Mouse (Mus musculus): Measurements from ENCODE around the gene Ubxn6. TPM values are rescaled to one million over a fixed set of nuclear protein-coding genes. Genes with fewer than 3 reads are reported as not detected.

The Ubxn6 gene
- polyA plus RNA-seq (2012; rRNA removed) = 27.4 and 57.1 TPM in 2 replicates

DNA sequence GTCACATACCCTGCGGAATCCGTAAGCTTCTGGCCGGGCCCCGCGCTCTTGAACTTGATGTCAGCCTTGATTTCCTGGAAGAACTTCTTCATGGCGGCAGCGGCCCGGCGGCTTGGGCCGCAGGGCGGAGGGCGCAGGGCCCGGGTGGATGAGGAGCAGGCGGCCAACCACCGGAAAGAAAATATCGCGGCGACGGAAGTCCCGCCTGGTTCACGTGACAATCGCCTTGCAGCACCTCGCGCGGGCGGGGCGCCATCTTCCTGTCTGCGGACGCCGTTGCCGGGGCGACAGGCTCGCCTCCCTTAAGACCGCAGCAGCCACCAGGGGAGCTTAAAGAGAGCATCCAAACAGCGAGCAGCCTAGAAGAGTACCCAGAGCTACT is at the start of gene Ubxn6:
Gene Ubxn6, minus strand, starts transcription at position 202 of the 382 bp plus-strand sequence.
- H3K4me3 ChIP-seq (ENCODE audit: low read depth, low read length) = peak within 1 kb of the TSS; percentile 99
- WGBS = 1% methylated on average over 35 of the region's 35 CpGs
- H3K27ac ChIP-seq (ENCODE audit: insufficient read depth, low read depth, low read length) = peak within 1 kb of the TSS; percentile 99
- peak; percentile 80 for TF ChIP-seq POLR2A (IDR thresholded peaks at IDR 0.05; ENCODE audit: low read depth, low read length)
- TF ChIP-seq CTCF (IDR thresholded peaks at IDR 0.05; ENCODE audit: extremely low read depth, insufficient read length, insufficient replicate concordance, low read depth, low read length) = peak; percentile 46; the same call in 1 of the 2 replicates
- peaks cover 10% of the 10 kb centered on the region for H3K4me1 ChIP-seq (ENCODE audit: control insufficient read depth, insufficient read depth, insufficient read length, low read length)
- H3K36me3 ChIP-seq (ENCODE audit: control insufficient read depth, insufficient read depth, low read length) = peaks cover 30% of the 10 kb centered on the region
- H3K27me3 ChIP-seq (ENCODE audit: control insufficient read depth, insufficient read depth, low read length) = no peaks in the 10 kb centered on the region

DNA sequence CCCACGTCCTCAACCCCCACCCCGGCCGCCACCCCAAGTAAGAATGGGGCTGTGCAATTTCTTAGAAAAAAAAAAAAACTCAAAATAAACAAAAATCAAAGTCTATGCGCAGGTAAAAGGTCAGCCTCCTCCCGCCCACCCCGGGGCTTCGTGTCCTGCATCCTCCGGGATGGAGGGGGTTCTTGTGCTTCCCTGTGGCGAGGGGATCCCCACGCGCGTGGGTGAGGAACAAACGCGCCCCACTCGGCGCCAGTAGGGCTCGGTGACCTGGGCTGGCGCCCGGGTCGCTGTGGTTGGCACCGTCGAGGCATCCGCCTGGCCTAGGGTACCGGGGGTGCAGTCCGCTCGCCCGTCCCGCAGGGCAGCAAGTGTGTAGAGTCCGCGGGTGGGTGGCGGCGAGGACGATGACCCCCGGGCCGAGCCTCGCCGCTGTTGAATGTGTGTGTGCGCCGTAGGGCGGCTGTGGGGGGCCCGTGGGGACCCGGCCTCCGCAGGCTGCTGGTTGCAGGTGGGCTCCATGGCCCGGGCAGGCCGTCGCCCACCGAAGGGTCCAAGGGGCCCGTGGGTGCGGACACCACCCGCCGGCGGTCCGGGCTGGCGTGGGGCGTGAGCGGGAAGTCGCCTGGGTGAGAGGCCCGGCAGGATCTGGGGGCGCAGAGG is 49.0 kb upstream of the Ubxn6 start:
- WGBS = 41% methylated on average over 59 of the region's 59 CpGs
- no peak for TF ChIP-seq CTCF (IDR thresholded peaks at IDR 0.05; ENCODE audit: extremely low read depth, insufficient read length, insufficient replicate concordance, low read depth, low read length)
- TF ChIP-seq POLR2A (IDR thresholded peaks at IDR 0.05; ENCODE audit: low read depth, low read length) = no peak
- H3K4me3 ChIP-seq (ENCODE audit: low read depth, low read length) = peak overlapping the region; percentile 72
- no peaks in the 10 kb centered on the region for H3K36me3 ChIP-seq (ENCODE audit: control insufficient read depth, insufficient read depth, low read length)
- H3K27ac ChIP-seq (ENCODE audit: insufficient read depth, low read depth, low read length) = no peak overlapping the region
- peaks cover 16% of the 10 kb centered on the region for H3K4me1 ChIP-seq (ENCODE audit: control insufficient read depth, insufficient read depth, insufficient read length, low read length)
- H3K27me3 ChIP-seq (ENCODE audit: control insufficient read depth, insufficient read depth, low read length) = no peaks in the 10 kb centered on the region

DNA sequence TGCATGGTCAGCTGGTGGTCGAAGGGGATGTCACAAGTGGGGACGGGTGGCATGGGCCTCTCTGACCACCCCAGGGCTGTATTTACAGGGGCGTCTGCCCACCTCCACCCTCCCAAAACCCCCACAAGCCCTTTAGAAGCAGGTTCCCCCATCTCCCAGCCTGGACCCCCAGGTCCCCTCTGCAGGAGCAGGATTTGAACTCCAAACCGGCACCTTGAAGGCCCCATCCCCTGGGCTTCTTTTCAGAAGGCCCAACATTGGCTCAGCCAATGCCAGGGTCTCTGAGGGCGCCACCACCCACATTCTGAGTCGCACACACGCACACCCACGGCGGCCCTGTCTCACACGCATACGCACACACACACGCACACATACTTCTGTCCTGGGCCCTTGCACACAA is 48.3 kb upstream of the Ubxn6 start:
- WGBS = 94% methylated on average over 12 of the region's 12 CpGs
- no peaks in the 10 kb centered on the region for H3K27me3 ChIP-seq (ENCODE audit: control insufficient read depth, insufficient read depth, low read length)
- no peak overlapping the region for H3K27ac ChIP-seq (ENCODE audit: insufficient read depth, low read depth, low read length)
- H3K4me3 ChIP-seq (ENCODE audit: low read depth, low read length) = no peak overlapping the region
- no peak for TF ChIP-seq CTCF (IDR thresholded peaks at IDR 0.05; ENCODE audit: extremely low read depth, insufficient read length, insufficient replicate concordance, low read depth, low read length)
- no peak for TF ChIP-seq POLR2A (IDR thresholded peaks at IDR 0.05; ENCODE audit: low read depth, low read length)
- H3K36me3 ChIP-seq (ENCODE audit: control insufficient read depth, insufficient read depth, low read length) = no peaks in the 10 kb centered on the region
- peaks cover 16% of the 10 kb centered on the region for H3K4me1 ChIP-seq (ENCODE audit: control insufficient read depth, insufficient read depth, insufficient read length, low read length)

DNA sequence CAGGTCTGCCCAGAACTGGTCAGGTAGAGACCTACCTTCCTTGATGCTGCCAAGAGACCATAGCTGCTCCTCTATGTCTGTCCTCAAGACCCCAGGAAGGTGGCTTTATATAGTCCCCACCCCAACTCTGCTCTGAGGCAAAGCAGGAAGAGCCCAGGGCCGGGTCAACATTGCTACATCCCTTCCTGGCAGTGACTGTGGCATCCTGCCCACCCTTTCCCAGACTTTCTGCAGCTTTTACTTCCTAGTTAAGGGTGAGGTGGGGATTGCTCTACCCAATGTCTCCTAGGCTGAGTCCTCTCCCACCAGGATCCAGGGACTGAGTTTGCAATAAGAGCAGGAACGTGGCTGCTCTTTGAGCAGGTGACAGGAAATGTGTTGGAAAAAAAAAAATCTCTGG is 47.0 kb upstream of the Ubxn6 start, which contains the start of gene Lrg1:
Gene Lrg1, minus strand, starts transcription at position 176 of the 400 bp plus-strand sequence.
- peaks cover 22% of the 10 kb centered on the region for H3K4me1 ChIP-seq (ENCODE audit: control insufficient read depth, insufficient read depth, insufficient read length, low read length)
- H3K4me3 ChIP-seq (ENCODE audit: low read depth, low read length) = no peak within 1 kb of the TSS
- TF ChIP-seq CTCF (IDR thresholded peaks at IDR 0.05; ENCODE audit: extremely low read depth, insufficient read length, insufficient replicate concordance, low read depth, low read length) (no peak), POLR2A (IDR thresholded peaks at IDR 0.05; ENCODE audit: low read depth, low read length) (no peak)
- WGBS = 38% methylated on average over 2 of the region's 2 CpGs
- no peak within 1 kb of the TSS for H3K27ac ChIP-seq (ENCODE audit: insufficient read depth, low read depth, low read length)
- no peaks in the 10 kb centered on the region for H3K27me3 ChIP-seq (ENCODE audit: control insufficient read depth, insufficient read depth, low read length)
- no peaks in the 10 kb centered on the region for H3K36me3 ChIP-seq (ENCODE audit: control insufficient read depth, insufficient read depth, low read length)

DNA sequence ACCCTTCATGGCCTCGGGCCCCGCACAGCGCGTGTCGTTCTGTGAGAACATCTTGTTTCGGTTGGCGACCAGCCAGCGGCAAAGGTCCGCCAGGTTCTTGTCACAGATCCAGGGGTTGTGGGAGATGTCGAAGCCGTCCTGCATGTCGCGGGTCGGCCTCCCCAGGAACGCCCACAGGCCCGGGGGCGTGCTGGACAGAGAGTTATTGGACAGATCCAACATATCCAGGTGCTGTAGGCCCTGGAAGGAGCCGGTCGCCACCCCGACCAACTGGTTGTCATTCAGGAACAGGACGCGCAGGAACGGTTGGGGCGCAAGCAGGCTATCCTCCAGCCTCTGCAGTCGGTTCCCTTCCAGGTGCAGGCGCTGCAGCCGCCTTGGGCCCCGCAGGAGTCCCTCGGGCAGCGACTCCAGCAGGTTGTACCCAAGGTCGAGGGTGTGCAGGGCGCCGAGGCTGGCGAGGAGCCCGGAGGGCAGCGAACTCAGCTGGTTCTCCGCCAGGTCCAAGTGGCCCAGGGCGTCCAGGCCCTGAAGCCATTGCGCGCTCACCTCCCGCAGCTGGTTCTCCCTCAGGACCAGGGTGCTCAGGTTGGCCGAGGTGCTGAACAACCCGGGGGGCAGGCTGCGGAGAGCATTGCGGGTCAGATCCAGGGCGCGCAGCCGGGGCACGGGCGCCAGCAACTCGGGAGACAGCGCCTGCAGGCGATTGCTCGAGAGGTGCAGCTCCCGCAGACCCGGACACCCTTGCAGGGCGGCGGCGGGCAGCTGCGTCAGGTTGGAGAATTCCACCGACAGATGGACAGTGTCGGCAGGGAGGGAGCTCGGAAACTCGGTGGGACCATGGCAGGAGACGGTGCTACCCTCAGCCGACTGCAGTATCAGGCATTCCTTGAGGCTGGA is 45.4 kb upstream of the Ubxn6 start:
- Histone ChIP-seq H3K4me1 (ENCODE audit: control insufficient read depth, insufficient read depth, insufficient read length, low read length) (peaks cover 22% of the 10 kb centered on the region), H3K27ac (ENCODE audit: insufficient read depth, low read depth, low read length) (no peak overlapping the region), H3K27me3 (ENCODE audit: control insufficient read depth, insufficient read depth, low read length) (no peaks in the 10 kb centered on the region), H3K4me3 (ENCODE audit: low read depth, low read length) (peak overlapping the region; percentile 54), H3K36me3 (ENCODE audit: control insufficient read depth, insufficient read depth, low read length) (no peaks in the 10 kb centered on the region)
- WGBS = 3% methylated on average over 66 of the region's 66 CpGs
- TF ChIP-seq CTCF (IDR thresholded peaks at IDR 0.05; ENCODE audit: extremely low read depth, insufficient read length, insufficient replicate concordance, low read depth, low read length) (no peak), POLR2A (IDR thresholded peaks at IDR 0.05; ENCODE audit: low read depth, low read length) (no peak)

DNA sequence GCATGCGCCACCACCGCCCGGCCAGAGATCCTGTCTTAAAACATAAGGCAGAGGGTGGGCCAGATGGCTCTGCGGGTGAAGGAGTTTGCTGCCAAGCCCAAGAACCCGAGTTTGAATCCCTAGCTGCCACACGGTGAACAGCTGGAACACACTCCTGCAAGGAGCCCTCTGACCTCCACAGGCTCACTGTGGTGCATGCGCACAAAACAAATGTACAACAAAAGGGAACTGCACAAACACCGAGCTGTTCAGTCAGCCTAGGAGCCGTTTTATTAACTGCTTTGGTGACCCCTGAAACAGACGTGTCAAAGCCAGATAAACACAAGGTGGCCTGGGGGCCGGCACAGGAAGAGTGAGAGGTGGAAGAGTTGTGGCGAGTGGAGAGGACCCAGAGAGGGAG is 44.6 kb upstream of the Ubxn6 start:
- Histone ChIP-seq H3K4me1 (ENCODE audit: control insufficient read depth, insufficient read depth, insufficient read length, low read length) (peaks cover 22% of the 10 kb centered on the region), H3K36me3 (ENCODE audit: control insufficient read depth, insufficient read depth, low read length) (no peaks in the 10 kb centered on the region), H3K4me3 (ENCODE audit: low read depth, low read length) (peak overlapping the region; percentile 54; the same call in 1 of the 2 replicates), H3K27ac (ENCODE audit: insufficient read depth, low read depth, low read length) (no peak overlapping the region), H3K27me3 (ENCODE audit: control insufficient read depth, insufficient read depth, low read length) (no peaks in the 10 kb centered on the region)
- TF ChIP-seq CTCF (IDR thresholded peaks at IDR 0.05; ENCODE audit: extremely low read depth, insufficient read length, insufficient replicate concordance, low read depth, low read length) = no peak
- no peak for TF ChIP-seq POLR2A (IDR thresholded peaks at IDR 0.05; ENCODE audit: low read depth, low read length)
- WGBS = 36% methylated on average over 12 of the region's 12 CpGs

DNA sequence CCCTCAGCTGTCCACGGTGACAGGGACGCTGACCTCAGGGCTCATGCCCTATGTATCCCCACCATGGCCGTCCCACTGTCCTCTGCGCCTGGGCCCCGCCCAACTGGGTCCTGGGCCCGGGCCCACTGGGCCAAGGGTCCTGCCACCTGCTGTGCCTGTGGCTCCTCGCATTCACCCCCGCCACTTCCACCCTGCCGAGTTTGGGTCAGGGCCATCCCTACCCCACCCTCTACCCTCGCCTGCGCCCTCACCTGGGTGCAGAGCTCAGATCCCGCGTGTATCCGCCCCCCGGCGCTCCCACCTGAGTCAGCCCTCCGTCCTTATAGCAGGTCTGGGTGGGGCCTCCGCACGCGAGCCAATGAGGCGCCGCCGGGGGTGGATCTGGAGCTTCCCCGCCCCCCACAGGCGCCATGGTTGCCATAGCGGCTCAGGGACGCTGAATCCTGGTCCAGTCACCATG is 42.5 kb upstream of the Ubxn6 start, which contains the start of gene Plin5:
Gene Plin5, minus strand, starts transcription at position 346 of the 460 bp plus-strand sequence.
- H3K4me3 ChIP-seq (ENCODE audit: low read depth, low read length) = peak within 1 kb of the TSS; percentile 51
- WGBS = 2% methylated on average over 27 of the region's 27 CpGs

More for the DNA sequence above, 42.5 kb upstream of the Ubxn6 start, which contains the start of gene Plin5:
- Histone ChIP-seq H3K4me1 (ENCODE audit: control insufficient read depth, insufficient read depth, insufficient read length, low read length) (peaks cover 17% of the 10 kb centered on the region), H3K27me3 (ENCODE audit: control insufficient read depth, insufficient read depth, low read length) (no peaks in the 10 kb centered on the region), H3K27ac (ENCODE audit: insufficient read depth, low read depth, low read length) (no peak within 1 kb of the TSS), H3K36me3 (ENCODE audit: control insufficient read depth, insufficient read depth, low read length) (no peaks in the 10 kb centered on the region)
- TF ChIP-seq POLR2A (IDR thresholded peaks at IDR 0.05; ENCODE audit: low read depth, low read length) = no peak
- no peak for TF ChIP-seq CTCF (IDR thresholded peaks at IDR 0.05; ENCODE audit: extremely low read depth, insufficient read length, insufficient replicate concordance, low read depth, low read length)

Data from small intestine, adult 2 months (tissue).